Mouse (Mus musculus) neural tube, embryonic 10.5 days (tissue): ENCODE data around the gene Scnn1a.

Source experiments
- DNase-seq: peaks from one replicate; pipeline ENCODE4 v3.0.0-alpha.2; 2017; ENCODE audit warnings: low spot score; ENCODE audit errors: extremely low spot score

Gene Scnn1a

DNA sequence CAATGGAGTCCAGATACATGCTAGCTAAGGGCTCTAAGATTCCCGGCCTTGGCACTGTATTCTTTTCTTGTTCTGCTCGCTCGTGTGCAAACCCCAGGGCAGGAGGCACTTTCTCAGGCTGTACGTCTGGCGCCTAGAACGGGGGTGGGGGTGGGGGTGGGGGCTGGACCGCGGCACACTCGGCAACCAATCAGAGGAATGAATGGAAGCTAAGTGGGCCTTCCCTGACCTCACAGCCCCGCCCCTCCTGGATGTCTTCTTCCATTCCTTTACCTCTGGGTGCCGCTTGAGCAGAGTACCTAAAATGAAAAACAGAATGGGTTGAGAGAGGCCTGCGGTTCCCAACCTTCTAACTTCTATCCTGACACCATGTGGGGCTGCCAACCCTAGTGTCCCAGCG lies 11.5 kb upstream of the Scnn1a start:
- peak; percentile 34 for DNase-seq

DNA sequence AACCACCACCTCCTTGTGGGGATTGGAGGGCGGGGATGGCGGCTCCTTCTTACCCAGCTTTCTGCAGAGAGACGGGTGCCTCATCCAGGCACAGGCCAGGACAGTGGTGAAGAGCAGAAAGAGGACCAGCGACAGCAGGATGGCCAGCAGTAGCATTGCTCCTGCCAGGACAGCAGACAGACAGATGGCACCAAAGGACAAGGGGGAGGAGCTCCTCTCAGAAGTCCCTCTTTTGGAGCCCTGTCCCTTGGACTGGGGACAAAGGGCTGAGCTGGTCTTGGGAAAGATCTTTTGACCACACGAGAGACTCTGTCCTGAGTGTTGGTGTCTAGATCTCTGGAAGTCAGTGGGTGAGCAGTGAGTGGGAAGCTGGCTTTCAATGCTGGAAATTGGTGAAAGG lies 11.1 kb upstream of the Scnn1a start:
- DNase-seq = peak; percentile 23

DNA sequence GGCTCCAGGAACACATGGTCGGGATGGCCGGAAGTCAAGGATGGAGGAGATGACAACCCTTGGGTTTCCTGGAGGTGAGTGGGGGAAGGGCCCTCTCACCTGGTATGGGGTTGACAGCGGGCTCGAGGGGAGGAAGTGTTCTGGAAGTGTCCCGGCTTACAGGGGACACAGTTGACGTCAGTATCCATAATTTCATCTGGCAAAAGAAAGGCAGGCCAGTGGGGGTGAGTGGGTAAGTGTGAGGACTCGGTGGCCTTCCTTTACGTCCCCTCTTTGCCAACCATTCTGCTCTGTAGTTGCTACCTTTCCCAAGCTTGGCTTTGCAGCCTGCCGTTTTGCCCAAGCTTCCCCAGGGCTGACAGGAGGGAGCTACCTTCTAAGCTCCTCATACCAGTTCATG lies 8.3 kb upstream of the Scnn1a start:
- DNase-seq = no peak

GRCm38 (mm10) chr6:125312581-125313355 lies 7.7 kb upstream of the Scnn1a start:
- no peak for DNase-seq

GRCm38 (mm10) chr6:125313546-125314230 lies 6.8 kb upstream of the Scnn1a start, which contains the start of gene Ltbr:
Gene Ltbr (minus strand): TSS chr6:125313885.
- DNase-seq = peak; percentile 78

DNA sequence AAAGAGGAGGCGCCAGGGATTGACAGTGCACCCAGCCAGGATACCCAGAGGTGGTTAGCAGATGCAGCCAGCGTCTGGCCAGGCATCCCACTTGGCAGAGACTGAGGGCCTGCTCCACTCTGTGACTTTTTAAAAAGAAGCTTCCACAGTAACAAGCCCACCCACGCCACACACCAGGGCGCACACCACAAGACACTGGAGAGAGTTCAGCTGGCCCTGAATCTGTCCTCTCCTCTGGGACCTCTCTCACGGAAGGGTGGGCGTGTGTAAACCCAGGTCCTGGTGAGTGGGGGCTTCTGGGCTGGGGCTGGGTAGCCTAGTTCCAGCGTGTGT lies 6.3 kb upstream of the Scnn1a start:
- no peak for DNase-seq

GRCm38 (mm10) chr6:125314746-125315145 lies 5.7 kb upstream of the Scnn1a start:
- DNase-seq = no peak

DNA sequence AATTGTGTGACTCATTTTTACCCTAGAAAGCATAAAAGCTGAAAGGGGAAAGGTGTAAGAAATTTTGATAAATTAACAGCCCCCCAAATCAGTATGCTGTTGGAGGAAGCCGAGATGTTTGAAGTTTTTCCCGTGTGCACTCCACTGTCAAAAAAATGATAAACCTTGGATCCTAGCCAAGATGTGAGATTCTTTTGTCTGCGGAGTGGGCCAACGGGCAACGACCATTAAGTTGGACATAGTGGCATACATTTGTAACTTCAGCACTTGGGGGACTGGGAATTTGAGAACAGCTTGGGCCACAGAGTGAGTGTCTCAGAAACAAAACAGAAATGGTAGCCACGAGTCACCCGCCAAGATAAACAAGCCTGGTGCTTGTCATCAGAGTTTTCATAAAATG lies 3.4 kb upstream of the Scnn1a start:
- DNase-seq = no peak

- DNase-seq = no peak
Measured at GRCm38 (mm10) chr6:125318981-125319918, 1.2 kb upstream of the Scnn1a start.

- DNase-seq = no peak
Measured at GRCm38 (mm10) chr6:125319919-125320296, 551 bp upstream of the Scnn1a start.

GRCm38 (mm10) chr6:125321114-125321855 lies 826 bp downstream of the Scnn1a start:
- no peak for DNase-seq

- DNase-seq = no peak
Measured at GRCm38 (mm10) chr6:125322794-125323193, 2.3 kb downstream of the Scnn1a start.

DNA sequence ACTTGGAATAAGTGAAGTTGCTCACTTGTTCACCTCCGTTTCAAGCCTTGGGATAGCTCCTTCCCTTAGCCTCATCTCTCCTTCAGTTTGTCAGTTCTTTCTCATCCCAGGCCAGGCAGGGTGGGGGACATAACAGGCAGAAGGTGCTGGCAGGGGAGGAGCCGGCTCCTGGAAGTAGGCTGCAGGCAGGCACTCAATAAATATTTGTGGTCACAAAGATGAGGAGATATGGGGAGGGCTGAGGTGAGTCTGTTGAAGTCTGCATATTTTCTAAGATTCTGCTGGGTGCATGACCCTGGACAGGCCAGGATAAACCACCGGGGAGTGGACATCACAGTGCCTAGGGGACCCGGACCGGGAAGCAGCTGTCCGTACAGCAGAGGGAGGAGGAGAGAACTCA lies 3.1 kb downstream of the Scnn1a start:
- DNase-seq = no peak

- no peak for DNase-seq
Measured at GRCm38 (mm10) chr6:125325337-125325736, 4.9 kb downstream of the Scnn1a start.

DNA sequence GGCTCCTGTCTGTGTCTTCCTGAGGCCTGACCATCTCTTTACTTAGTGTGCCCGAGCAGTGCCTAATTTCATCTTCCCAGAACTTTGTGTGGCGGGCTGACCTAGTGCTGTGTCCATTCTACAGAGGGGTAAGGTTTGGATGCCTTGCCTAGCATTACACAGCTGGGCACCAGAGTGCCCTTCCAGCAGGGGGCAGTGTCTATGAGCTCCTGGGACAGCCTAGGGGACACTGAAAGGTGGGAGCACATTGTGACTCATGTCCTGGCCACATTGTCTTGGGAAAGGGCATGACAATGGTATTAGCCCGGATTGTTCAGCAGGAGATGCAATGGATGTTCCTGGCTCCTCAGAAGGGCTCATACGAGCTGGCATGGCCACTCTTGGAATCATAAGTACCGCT lies 7.8 kb downstream of the Scnn1a start:
- DNase-seq = no peak

DNA sequence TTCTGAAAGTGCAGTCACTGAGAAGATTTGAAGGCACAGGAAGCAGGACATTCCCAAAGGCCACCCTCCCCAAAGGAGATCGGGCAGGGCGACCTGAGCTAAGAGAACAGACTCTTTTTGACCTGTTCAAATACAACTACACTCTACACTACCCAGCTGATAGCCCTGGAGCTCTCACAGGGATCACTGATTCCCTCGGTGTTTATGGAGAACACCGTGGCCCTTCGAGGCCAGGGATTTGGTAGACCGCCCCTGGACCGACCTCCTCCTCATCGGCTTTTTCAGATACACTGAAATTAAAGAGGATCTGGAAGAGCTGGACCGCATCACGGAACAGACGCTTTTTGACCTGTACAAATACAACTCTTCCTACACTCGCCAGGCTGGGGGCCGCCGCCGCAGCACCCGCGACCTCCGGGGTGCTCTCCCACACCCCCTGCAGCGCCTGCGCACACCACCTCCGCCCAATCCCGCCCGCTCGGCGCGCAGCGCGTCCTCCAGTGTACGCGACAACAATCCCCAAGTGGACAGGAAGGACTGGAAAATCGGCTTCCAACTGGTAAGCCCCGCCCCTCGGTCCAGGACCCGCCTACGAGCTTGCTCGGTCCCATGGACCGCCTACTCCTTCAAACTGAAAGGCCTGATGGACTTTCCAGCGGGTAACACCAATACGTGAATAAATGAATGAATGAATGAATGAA lies 10.3 kb downstream of the Scnn1a start:
- peak; percentile 78 for DNase-seq

- no peak for DNase-seq
Measured at GRCm38 (mm10) chr6:125333112-125333899, 12.8 kb downstream of the Scnn1a start.

DNA sequence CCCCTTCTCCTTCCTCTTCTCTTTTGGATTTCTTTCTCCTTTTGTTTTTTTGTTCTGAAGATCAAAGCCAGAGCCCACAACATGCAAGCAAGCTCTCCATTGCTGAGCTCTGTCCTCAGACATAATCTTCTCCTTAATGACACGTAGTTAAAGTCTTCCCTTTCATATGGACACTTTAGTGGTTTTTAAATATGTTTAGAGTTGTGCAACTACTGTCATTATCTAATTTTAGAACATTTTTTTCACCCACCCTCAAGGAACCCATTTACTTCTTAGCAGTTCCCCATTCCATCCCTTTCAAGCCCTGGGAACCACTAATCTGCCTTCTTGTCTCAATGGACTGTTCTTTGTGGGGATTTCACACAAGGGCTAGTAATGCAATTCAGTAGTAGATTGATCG lies 13.9 kb downstream of the Scnn1a start:
- DNase-seq = no peak

DNA sequence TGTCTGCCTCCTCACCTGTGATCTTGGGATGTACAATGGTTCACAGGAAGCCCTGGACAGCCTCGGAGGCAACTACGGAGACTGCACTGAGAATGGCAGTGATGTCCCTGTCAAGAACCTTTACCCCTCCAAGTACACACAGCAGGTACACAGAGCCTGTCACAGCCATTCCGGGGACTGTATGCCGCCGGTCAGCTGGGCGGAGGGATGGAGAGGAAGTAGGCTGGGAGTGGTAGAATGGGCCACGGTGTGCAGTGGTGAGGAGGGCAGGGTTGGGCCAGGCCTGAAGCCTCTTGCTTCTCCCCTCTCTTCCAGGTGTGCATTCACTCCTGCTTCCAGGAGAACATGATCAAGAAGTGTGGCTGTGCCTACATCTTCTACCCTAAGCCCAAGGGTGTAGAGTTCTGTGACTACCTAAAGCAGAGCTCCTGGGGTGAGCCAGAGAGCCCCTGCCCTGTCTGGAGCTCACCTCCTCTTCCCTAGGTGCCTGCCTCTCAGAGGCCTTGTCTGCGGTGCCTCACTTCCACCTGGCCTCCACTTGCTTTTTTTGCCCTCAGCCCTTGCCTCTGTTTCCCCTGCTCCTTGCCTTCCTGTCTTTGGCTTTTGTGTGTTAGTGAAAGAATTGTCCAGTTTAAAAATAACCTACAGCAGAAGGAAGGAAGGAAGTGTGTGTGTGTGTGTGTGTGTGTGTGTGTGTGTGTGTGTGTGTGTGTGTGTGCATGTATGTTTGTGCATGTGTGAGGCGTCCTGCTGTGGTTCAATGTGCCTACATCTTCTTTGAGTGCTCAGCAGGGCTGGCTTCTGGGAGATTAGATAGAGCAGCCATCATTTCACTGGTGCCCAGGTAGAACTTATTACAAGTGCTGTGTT lies 18.6 kb downstream of the Scnn1a start:
- no peak for DNase-seq
